Mouse (Mus musculus) B cell, adult 2 months (primary cell): ENCODE data around the gene Pptc7.

ENCODE experiments used
- DNase-seq, 2 experiments: peaks; one replicate each; pipeline ENCODE4 v3.0.0; 2022

The Pptc7 gene

DNA sequence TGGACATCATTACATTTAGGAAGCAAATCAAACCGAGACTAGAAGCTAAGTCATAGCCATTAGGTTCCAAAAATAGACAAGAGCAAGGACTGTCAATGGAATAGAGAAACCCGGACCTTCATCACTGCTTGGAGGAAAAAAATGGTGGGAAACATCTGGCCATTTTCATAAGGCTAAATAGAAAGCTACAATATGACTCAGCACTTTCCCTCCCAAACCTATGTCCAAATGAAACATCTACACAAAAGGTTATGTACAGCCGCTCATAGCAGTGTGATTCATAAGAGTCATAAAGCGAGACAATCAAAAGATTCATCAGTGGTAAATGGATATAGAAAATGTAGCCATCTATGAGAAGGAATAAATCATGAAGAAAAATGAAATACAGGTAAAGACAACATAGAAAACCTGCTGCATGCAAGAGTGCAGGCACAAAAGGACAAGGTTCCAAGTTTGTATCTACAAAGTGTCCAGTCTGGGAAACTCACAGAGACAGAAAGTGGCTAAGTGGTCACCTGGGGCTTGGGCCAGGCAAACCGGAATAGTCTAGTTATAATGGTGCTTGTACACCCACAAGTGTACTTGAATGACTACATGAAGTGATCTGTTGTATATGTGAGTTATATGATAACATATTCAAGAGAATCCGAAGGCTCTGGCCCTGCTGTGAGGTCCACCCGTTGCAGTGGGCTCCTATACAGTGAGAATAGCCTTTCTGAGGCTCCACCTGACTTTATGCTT is 52.6 kb downstream of the Pptc7 start:
- DNase-seq = no peak

DNA sequence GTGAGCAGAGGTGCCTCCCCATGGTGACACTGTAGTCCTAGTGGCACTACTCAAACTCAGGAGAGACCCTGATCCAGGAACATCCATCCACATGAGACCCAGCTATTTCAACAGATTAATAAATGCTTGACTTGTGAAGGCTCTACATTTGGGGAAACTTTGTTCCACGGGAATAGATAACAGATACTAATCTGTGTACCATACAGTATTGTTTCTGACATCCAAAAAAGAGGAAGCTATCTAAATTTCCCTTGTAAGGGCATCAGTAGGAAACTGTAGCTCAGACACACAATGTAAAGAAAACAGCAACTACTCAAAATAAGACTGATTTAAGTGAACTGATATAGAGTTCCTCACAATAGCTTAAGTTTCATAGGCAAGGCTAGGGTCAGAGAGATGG is 58.7 kb downstream of the Pptc7 start:
- DNase-seq = no peak

DNA sequence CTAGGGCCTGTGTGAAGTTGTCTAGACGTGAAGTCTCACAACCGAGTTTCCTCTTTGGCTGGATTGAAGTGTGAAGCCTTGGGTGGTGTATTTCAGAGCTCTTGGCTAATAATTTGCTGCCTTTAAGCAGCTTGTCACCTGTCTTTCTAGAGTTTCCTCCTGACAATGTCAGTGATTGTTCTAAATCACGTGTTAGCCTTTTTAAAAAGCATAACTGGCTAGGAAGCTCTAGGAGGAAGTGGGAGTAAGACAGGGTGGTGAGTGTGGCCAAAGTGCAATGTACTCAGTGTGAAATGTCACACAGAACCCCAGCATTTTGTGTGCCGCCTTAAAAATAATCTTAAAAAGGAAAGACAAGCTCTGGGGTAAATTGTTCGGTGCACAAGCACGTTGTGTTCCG is 59.6 kb downstream of the Pptc7 start:
- DNase-seq = peak; percentile 32 to 42

DNA sequence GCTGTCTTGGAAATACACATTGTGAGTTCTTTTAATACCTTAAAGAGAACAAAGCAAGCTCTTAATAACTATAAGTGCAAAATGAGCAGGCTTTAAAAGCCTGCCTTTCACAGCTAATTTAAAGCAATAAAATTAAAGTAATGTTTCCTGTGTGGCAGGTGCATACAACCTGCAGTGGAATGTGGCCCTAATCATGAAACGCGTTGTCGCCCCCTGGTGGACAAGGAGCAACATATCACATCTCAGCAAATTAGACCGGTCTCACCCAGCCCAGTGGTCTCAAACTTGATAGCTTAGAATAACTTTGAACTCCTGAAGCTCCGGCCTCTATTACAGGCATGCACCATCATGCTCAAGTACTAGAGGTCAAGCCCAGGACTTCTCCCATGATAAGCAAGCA is 60.1 kb downstream of the Pptc7 start:
- DNase-seq = peak; percentile 91

DNA sequence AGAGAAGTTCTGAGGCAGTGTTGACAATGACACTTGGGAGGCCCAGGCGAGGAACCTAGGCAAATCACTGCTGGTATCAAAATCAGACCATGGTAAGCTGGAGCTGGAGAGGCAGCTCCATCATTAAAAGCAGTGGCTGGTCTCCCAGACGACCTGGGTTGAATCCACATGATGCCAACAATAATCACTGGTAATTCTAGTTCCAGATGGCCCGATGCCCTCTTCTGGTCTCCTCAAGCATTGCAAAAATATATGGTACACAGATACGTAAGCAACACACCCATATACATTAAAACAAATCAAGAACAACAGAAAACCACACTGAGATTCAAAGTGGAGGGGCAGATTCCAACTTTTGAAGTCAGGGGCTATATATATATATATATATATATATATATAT is 61.6 kb downstream of the Pptc7 start:
- DNase-seq = no peak

DNA sequence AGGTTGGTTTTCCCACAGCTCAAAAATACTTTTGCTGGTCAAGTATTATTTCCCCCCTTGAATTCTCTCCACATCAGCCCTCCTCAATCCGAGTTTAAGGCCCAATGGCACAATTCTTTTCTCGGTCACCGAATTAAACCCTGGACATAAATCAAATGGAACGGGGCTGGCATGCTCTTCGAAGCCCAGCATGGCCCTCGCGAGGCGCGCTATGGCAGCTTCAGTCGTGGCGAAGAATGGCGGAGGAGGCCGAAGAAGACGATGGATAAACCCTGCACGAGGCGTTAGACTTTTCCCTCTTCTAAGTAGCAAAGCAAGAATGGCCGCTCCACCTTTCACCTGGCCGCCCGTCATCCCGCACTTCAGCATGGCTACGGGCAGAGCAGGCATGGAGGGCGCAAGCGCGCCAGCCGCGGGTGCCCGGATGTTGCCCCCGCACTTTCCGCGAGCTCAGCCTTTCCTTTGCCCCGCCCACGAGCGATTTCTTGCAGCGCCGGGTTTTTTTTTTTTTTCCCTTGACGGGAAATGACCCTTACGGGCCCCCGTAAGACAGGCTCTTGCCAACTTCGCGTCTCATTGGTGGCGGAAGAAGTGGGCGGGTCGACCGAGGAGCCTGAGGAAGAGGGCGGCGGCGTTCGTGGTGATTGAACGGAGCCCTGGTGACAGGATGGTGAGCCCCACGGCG is 69.8 kb downstream of the Pptc7 start, which contains the start of the genes Rad9b and Vps29:
Rad9b (minus strand) TSS at position 427 of the 685 bp plus-strand sequence.
Vps29 (plus strand) TSS at position 563 of the 685 bp plus-strand sequence.
- peak; percentile 98 to 99 for DNase-seq

DNA sequence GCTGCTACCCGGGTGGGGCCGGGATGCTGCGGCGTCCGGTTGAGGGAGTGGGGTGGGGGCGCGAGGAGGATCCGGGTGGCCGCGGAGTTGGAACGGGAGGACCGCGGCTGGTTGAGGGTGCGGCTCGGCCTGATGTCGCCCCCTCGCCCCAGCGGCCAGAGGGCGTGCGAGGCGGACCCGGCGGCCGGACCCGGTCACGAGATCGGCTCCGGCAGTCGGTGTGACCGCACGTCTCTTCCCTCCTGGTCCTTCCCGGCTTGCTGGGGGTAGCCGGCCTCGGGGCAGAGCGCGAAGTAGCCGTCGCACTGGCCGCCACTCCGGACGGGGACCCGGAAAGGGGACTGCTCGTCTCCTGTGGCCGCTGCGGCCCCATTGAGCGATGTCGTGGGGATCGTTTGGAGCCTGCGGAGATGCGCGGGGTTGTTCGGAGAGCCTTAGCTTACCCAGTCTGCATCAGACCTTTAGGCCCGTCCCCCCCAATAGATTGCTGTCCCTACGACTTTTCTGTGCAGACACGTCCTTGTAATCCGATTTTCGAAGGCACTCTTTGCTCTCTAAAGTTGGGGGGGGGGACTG is 70.4 kb downstream of the Pptc7 start:
- DNase-seq = no peak

DNA sequence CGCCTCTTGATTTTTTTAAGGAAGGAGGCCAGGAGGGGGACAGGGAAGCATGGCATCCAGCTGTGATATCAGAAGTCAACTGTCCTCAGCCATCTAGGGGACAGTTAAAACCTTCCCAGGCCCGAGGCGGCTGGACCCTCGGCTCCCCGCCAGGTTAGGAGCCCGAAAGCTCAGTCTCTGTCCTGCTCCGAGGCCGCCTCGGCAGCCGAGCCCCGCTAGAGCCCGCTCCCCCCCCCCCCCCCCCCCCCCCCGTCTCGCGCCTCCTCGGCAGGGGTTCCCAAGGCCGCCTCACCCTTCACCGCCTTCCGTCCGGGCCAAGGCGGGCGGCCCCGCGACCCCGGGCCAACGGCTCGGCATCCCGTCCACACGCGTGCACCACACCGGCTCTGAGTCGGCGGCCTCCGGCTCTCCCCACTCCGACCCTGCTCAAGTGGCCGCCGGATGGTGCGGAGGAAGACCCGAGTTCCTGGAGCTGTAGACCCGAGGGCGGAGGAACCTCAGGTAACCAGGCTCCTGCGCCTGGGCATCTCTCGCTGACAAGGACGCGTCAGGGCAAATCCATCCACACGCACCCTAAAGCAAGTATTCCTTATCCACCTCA is 87.5 kb downstream of the Pptc7 start, which contains the start of gene Gpn3:
Gpn3 (plus strand) TSS at position 286 of the 601 bp plus-strand sequence.
- no peak for DNase-seq

DNA sequence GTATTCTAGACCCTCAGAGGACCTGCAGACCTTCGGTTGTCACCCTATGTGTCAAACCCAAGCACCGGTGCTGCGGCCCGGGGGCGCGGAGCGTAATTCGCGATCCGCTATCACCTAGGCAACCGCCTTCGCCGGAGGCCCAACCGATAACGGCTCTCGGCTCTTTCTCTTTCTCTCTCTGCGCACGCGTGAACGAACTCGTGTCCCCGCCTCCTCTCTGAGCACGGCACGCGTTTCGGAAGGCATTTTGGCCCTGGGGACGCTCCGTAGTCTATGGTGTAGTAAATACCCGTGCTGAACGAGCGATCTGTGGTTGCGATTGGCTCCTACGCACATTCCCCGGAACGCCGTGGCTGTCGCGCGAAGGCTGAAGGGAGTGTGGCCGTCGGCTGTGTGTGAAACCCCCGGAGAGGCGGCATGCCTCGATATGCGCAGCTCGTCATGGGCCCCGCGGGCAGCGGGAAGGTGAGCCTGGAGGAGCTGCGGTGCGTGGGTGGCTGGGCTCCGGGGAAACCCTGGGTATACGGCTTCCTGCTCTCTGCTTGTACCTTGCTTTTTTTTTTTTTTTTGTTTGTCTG is 88.1 kb downstream of the Pptc7 start, which contains the start of gene Fam216a:
Fam216a (minus strand) TSS at position 173 of the 578 bp plus-strand sequence.
- peak; percentile 94 to 96 for DNase-seq

DNA sequence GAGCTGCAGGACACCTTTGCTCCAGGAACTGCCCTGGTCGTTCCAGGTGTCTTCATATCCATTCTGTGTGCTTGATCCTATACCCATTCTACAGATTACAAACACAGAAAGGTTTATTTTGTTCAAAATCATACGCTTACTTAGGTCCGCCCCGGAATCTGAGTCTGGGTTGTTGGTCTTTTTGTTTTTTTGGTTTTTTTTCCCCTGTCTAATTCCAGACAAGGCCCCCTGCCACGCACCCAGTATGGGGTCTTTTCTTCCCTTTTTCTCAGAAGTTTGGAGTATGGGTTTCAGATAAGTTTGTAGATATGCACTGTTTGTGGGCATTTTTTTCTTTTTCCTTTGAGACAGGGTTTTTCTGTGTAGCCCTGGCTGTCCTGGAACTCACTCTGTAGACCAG is 88.7 kb downstream of the Pptc7 start:
- DNase-seq = no peak
